Mouse (Mus musculus): Measurements from ENCODE around the gene Magi1.

- no peak for TF ChIP-seq GATA1 (IDR thresholded peaks at IDR 0.05; ENCODE audit: low read depth, low read length)
- TF ChIP-seq ZNF384 (IDR thresholded peaks at IDR 0.05; ENCODE audit: low read depth, low read length), result no peak
- no peak for TF ChIP-seq MAX (IDR thresholded peaks at IDR 0.05; ENCODE audit: low read length)
- TF ChIP-seq POLR2A (IDR thresholded peaks at IDR 0.05; ENCODE audit: control insufficient read depth in 1 of 2, insufficient read depth in 1 of 2, low read depth in 1 of 2, low read length in 2 of 2, poor library complexity in 1 of 2), result no peak
These were observed 556.8 kb downstream of the Magi1 start for GRCm38 (mm10) chr6:93726829-93727455.

Data from MEL (cell line).